Mouse (Mus musculus): ENCODE measurements at regions not wholly inside any gene's neighbourhood (a gene's known extent, or its start where the extent isn't known, plus 50 kb on each side); places are given as distances from the start of the nearest gene placed in this dataset.
A peak's percentile ranks its signal among the peaks of the same experiment; 100 is the strongest.

DNA sequence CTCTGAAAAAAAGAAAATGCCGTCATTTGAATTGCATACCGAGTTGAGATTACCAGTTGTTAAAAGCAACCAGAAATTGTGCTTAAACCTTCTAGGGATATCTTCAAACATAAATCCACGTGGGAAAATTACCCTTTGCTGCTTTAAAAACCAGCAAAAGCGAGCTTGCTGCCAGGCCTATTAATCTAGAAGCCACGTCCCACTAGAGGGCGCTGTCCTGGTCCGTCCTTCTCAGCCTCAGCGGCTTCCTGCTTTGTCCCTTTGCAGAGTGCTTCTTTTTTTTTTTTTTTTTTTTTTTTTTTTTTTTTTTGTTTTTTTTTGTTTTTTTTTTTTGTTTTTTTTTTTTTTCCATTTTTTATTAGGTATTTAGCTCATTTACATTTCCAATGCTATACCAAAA lies 173.9 kb downstream of the Cand1 start:
- TF ChIP-seq POLR2A (IDR thresholded peaks at IDR 0.05; ENCODE audit: insufficient read depth, low read length) = no peak
- TF ChIP-seq EP300 (IDR thresholded peaks at IDR 0.05; ENCODE audit: insufficient read depth, low read depth, low read length) = no peak
- peak; percentile 71 for TF ChIP-seq CTCF (IDR thresholded peaks at IDR 0.05; ENCODE audit: low read depth, low read length)
- H3K9me3 ChIP-seq (replicated peaks; ENCODE audit: control insufficient read depth, insufficient read depth, low read length, poor library complexity, severe bottlenecking) = no peaks in the 10 kb centered on the region
- H3K27me3 ChIP-seq (ENCODE audit: control insufficient read depth, insufficient read depth, low read length, poor library complexity, severe bottlenecking) = no peaks in the 10 kb centered on the region

DNA sequence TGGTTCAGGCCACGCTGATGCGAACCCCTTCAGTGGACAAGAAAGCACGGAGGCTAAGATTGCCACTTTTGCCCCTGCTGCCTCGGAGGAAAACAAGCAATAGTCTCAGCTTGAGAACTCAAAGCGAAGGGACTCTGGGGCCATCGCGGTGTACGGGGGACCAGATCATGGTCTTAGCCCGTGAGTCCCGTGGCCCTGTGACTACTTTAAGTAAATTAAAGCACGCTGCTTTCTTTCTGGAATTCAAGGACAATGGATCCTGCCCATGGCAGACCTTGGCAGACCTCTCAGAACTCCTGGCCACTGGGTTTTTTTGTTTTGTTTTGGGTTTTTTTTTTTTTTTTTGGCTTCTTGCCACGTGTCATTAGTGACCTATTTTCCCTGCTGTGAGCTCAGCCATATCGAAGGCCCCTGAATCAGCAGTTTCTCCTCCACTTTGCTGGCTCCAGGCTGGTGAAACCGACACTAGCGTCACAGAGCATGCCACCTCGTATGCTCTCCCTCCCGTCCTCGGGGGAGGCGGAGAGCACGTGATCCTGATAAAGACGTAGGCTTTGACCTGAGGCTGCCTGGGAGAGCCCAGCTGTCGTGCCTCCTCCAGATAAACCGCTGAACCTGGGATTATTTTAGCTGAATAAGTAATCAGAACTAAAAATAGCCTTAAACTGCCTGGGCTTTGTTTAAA lies 174.6 kb downstream of the Cand1 start:
- H3K4me3 ChIP-seq (ENCODE audit: low read depth, low read length) = no peak overlapping the region
- H3K9me3 ChIP-seq (replicated peaks; ENCODE audit: control insufficient read depth, insufficient read depth, low read length, poor library complexity, severe bottlenecking) = no peaks in the 10 kb centered on the region
- no peak overlapping the region for H3K9ac ChIP-seq (ENCODE audit: low read depth, poor library complexity, severe bottlenecking)
- no peak for TF ChIP-seq POLR2A (IDR thresholded peaks at IDR 0.05; ENCODE audit: insufficient read depth, low read length)
- TF ChIP-seq EP300 (IDR thresholded peaks at IDR 0.05; ENCODE audit: insufficient read depth, low read depth, low read length) = no peak
- TF ChIP-seq CTCF (IDR thresholded peaks at IDR 0.05; ENCODE audit: low read depth, low read length) = no peak
- no peaks in the 10 kb centered on the region for H3K4me1 ChIP-seq (ENCODE audit: control insufficient read depth, insufficient read depth, low read length)
- no peak overlapping the region for H3K27ac ChIP-seq (ENCODE audit: insufficient read depth, low read length)
- no peaks in the 10 kb centered on the region for H3K36me3 ChIP-seq (ENCODE audit: control insufficient read depth, insufficient read depth, low read length, poor library complexity, severe bottlenecking)
- H3K27me3 ChIP-seq (ENCODE audit: control insufficient read depth, insufficient read depth, low read length, poor library complexity, severe bottlenecking) = no peaks in the 10 kb centered on the region

More for the DNA sequence above, 173.9 kb downstream of the Cand1 start:
- no peaks in the 10 kb centered on the region for H3K4me1 ChIP-seq (ENCODE audit: control insufficient read depth, insufficient read depth, low read length)
- no peak overlapping the region for H3K9ac ChIP-seq (ENCODE audit: low read depth, poor library complexity, severe bottlenecking)
- H3K4me3 ChIP-seq (ENCODE audit: low read depth, low read length) = no peak overlapping the region
- H3K36me3 ChIP-seq (ENCODE audit: control insufficient read depth, insufficient read depth, low read length, poor library complexity, severe bottlenecking) = no peaks in the 10 kb centered on the region
- H3K27ac ChIP-seq (ENCODE audit: insufficient read depth, low read length) = no peak overlapping the region

DNA sequence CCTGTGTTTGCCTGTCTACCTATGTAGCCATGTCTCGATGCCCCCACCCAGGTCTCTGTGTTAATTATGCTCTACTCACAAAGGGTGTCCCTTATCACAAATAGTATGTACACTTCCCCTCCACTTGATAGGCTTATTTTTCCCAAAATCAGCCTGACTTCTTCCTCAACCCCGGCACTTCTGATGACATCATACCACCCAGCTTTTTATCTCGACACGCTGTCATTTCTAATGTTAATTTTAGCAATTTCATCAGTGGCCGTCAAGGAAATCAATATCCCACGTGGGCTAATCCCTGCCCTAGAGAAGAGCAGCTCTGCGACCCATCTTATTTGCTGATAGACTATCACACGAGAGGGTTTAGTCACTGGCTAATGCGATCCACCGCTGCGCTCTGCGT lies 175.6 kb downstream of the Cand1 start:
- Histone ChIP-seq H3K36me3 (ENCODE audit: control insufficient read depth, insufficient read depth, low read length, poor library complexity, severe bottlenecking) (no peaks in the 10 kb centered on the region), H3K9me3 (replicated peaks; ENCODE audit: control insufficient read depth, insufficient read depth, low read length, poor library complexity, severe bottlenecking) (no peaks in the 10 kb centered on the region), H3K27ac (ENCODE audit: insufficient read depth, low read length) (no peak overlapping the region), H3K9ac (ENCODE audit: low read depth, poor library complexity, severe bottlenecking) (no peak overlapping the region), H3K4me1 (ENCODE audit: control insufficient read depth, insufficient read depth, low read length) (no peaks in the 10 kb centered on the region), H3K4me3 (ENCODE audit: low read depth, low read length) (no peak overlapping the region), H3K27me3 (ENCODE audit: control insufficient read depth, insufficient read depth, low read length, poor library complexity, severe bottlenecking) (no peaks in the 10 kb centered on the region)
- TF ChIP-seq CTCF (IDR thresholded peaks at IDR 0.05; ENCODE audit: low read depth, low read length) (no peak), EP300 (IDR thresholded peaks at IDR 0.05; ENCODE audit: insufficient read depth, low read depth, low read length) (no peak), POLR2A (IDR thresholded peaks at IDR 0.05; ENCODE audit: insufficient read depth, low read length) (no peak)

DNA sequence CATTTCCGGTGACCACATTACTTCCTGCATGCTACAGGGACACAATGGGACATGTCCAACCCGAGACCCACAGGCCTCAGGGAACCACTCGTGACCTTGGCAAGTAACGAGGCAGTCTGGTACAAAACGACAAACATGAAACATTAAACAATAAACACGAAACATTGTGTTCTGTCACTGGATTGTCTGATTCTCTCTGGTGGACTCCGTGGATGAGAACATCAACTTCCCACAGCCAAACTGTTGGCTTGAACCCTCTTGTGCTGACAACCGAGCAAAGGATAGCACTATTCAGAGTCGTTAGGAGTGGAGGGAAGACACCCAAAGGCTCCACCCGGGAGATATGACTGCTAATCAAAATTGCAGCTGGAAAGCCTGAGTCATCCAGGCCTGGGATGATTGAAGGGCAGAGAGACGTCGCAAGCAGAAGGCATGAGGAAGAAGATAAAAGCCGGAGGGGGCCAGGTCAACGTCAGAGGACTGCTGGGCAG lies 176.6 kb downstream of the Cand1 start:
- Histone ChIP-seq H3K9me3 (replicated peaks; ENCODE audit: control insufficient read depth, insufficient read depth, low read length, poor library complexity, severe bottlenecking) (no peaks in the 10 kb centered on the region), H3K27ac (ENCODE audit: insufficient read depth, low read length) (no peak overlapping the region), H3K4me1 (ENCODE audit: control insufficient read depth, insufficient read depth, low read length) (no peaks in the 10 kb centered on the region), H3K36me3 (ENCODE audit: control insufficient read depth, insufficient read depth, low read length, poor library complexity, severe bottlenecking) (no peaks in the 10 kb centered on the region), H3K9ac (ENCODE audit: low read depth, poor library complexity, severe bottlenecking) (no peak overlapping the region), H3K4me3 (ENCODE audit: low read depth, low read length) (no peak overlapping the region), H3K27me3 (ENCODE audit: control insufficient read depth, insufficient read depth, low read length, poor library complexity, severe bottlenecking) (no peaks in the 10 kb centered on the region)
- TF ChIP-seq POLR2A (IDR thresholded peaks at IDR 0.05; ENCODE audit: insufficient read depth, low read length) (no peak), EP300 (IDR thresholded peaks at IDR 0.05; ENCODE audit: insufficient read depth, low read depth, low read length) (no peak), CTCF (IDR thresholded peaks at IDR 0.05; ENCODE audit: low read depth, low read length) (no peak)

DNA sequence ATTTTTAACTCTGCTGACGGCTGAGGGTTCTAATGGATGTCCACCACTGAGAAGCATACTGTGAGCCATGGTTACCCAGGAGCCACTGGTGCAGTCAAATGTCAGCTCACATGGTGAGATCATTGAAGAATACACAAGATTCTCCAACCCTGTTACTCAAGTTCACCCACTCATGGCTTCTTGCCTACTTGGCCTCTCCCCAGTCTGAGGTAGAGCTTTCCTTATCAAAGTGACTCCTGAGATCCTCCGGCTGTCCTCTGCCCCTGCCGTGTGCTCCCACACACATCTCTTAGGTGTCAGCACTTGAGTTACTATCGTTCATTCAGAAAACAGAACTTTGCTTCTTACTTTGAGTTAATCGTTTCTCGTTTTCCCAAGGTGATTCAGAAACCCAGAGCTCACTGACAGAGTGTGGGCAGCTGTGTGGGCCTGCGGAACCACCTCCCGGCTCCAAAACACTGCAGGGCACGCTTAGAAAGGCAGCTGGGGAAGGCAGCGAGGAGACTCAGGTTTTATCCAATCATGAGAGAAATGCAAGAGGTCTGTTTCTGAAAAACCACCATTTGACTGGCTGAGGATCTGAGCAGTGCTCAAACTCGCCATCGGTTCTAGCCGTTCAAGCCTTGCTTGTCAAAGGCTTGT lies 177.8 kb downstream of the Cand1 start:
- TF ChIP-seq CTCF (IDR thresholded peaks at IDR 0.05; ENCODE audit: low read depth, low read length) = no peak
- TF ChIP-seq EP300 (IDR thresholded peaks at IDR 0.05; ENCODE audit: insufficient read depth, low read depth, low read length) = no peak
- TF ChIP-seq POLR2A (IDR thresholded peaks at IDR 0.05; ENCODE audit: insufficient read depth, low read length) = no peak
- Histone ChIP-seq H3K27me3 (ENCODE audit: control insufficient read depth, insufficient read depth, low read length, poor library complexity, severe bottlenecking) (no peaks in the 10 kb centered on the region; the same call in 1 of the 2 replicates), H3K36me3 (ENCODE audit: control insufficient read depth, insufficient read depth, low read length, poor library complexity, severe bottlenecking) (no peaks in the 10 kb centered on the region), H3K4me1 (ENCODE audit: control insufficient read depth, insufficient read depth, low read length) (no peaks in the 10 kb centered on the region), H3K9ac (ENCODE audit: low read depth, poor library complexity, severe bottlenecking) (no peak overlapping the region), H3K27ac (ENCODE audit: insufficient read depth, low read length) (no peak overlapping the region), H3K4me3 (ENCODE audit: low read depth, low read length) (no peak overlapping the region), H3K9me3 (replicated peaks; ENCODE audit: control insufficient read depth, insufficient read depth, low read length, poor library complexity, severe bottlenecking) (no peaks in the 10 kb centered on the region)

DNA sequence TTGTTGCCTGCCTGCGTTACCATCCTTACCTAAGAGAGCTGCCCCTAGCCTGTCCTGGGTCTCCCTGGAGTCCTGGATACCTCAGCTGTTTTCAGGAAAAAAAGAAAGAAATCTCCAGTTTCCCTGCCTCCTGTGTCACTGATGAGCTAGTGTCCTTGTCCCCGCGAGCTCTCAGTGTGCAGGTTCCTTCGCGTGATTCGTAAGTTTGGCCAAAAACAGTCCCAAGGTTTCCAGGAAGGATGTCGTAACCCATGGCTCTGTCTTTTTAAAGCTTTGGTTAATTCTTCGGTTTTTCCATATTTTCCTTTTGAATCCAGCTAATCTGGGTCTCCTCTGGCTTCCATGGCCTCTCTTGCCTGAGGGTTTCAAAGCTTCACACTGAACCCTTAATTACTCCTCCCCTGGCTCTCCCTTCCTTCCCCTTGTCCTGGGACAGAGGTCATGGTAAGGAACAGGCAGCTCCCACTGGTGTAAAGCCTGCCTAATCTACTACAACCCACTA lies 178.5 kb downstream of the Cand1 start:
- Histone ChIP-seq H3K9me3 (replicated peaks; ENCODE audit: control insufficient read depth, insufficient read depth, low read length, poor library complexity, severe bottlenecking) (no peaks in the 10 kb centered on the region), H3K4me1 (ENCODE audit: control insufficient read depth, insufficient read depth, low read length) (no peaks in the 10 kb centered on the region), H3K27me3 (ENCODE audit: control insufficient read depth, insufficient read depth, low read length, poor library complexity, severe bottlenecking) (no peaks in the 10 kb centered on the region; the same call in 1 of the 2 replicates), H3K9ac (ENCODE audit: low read depth, poor library complexity, severe bottlenecking) (no peak overlapping the region), H3K27ac (ENCODE audit: insufficient read depth, low read length) (no peak overlapping the region), H3K36me3 (ENCODE audit: control insufficient read depth, insufficient read depth, low read length, poor library complexity, severe bottlenecking) (no peaks in the 10 kb centered on the region), H3K4me3 (ENCODE audit: low read depth, low read length) (no peak overlapping the region)
- no peak for TF ChIP-seq CTCF (IDR thresholded peaks at IDR 0.05; ENCODE audit: low read depth, low read length)
- TF ChIP-seq EP300 (IDR thresholded peaks at IDR 0.05; ENCODE audit: insufficient read depth, low read depth, low read length) = no peak
- TF ChIP-seq POLR2A (IDR thresholded peaks at IDR 0.05; ENCODE audit: insufficient read depth, low read length) = no peak
